Mouse (Mus musculus): ENCODE measurements around the gene Lingo2.
"Not testable (repeated sequence)": the region's sequence is repeated elsewhere in the genome, so short reads cannot be mapped to it uniquely, and the experiment has no call there.

Gene Lingo2

DNA sequence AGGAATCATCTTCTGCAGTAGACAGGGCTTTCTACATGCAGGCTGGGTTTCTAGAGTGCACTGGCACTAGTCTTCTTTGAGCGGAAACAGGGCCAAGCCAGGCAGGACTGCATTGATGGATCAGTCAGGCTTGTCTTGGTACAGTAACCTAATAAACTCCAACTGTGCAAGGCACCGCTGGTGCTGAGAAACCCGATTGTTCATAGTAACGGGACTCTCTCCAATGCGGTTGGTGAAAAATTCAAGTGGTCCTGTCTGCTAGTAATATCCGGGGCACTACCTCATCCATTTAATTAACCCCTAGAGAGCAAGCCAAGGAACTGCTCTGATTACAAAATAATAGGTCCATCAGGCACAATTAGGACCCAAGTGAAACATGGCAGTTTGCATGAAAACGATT, 1106.4 kb downstream of the Lingo2 start:
- no peak for DNase-seq (ENCODE audit: low spot score in 2 of 2)

DNA sequence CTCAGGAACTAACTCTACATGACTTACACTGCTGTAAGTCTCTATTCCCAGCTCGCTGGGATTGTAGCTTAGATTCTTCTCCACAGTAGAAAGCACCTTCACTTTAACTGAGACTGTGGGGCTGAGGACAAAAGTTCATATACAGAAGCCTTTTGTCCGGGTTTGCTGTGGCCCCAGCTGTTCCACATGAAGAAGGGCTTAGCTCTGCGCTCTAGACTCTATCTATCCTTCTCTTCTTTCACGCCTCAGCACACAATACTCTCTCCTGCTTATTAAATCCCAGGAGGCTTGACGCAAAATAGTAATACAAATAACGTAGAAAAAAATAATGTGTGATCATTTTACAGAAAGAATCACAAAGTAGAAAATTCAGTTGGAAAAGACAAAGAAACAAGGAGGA, 1107.0 kb downstream of the Lingo2 start:
- DNase-seq (ENCODE audit: low spot score in 2 of 2): no peak

DNA sequence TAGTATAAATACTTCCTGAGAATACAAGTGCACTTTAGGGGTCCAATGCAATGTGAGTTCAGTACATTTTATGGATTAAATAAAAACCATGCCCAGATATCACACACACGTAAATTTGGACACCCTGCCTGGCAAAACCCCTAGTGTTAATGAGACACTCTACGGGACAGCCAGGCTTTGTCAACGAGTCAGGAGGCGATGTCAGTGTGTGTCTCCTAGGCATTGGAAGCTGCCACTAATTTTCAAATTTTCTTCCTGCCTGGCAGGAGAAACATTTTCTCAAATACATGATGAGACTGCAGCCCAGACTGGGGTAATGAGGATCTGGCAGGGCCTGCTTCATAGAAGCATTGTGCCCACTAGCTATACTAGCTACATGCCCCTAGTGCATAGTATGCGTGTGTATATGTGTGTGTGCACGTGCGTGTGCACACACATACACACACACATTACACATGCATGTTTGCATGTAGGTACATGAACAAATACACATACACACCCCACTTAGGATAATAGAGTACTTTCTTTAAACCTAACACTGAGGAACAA, 1128.2 kb downstream of the Lingo2 start:
- no peak for DNase-seq (ENCODE audit: low spot score in 2 of 2)

DNA sequence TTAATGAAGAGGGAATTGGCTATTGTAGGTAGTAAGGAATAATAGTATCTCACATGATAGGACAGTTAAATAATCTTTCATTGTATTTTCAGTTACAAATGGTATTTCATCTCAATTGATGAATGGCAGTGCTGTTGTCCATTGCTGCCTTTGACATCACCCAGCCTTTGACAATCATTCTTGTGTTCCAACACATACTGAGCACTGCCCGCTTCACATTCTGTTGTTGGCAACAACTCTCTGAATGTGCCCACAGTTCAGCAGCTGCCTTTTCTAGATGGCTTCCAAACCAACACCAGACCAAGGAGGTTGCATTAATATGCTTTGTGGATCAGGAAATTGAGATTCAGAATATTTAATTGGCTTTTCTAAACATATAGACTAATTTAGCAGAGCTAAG, 1130.8 kb downstream of the Lingo2 start:
- no peak for DNase-seq (ENCODE audit: low spot score in 2 of 2)

DNA sequence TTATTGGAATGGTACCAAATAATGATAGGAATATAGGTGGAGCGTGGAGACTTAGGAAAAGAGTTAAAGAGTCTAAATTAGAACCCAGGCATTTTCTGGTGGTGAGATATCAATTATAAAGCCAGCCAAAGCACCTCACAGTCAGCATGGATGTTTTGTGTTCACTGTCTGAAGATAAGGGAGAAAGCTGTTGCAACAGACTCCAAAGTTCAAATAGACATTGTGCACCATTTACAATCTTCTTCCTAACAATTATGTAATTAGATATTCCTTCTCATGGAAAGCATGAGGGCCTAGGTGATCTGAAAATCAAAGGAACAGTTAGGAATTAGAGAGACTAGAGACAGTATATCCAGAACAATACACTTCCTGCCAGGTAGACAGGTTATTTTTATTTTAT, 1136.8 kb downstream of the Lingo2 start:
- no peak for DNase-seq (ENCODE audit: low spot score in 2 of 2)

DNA sequence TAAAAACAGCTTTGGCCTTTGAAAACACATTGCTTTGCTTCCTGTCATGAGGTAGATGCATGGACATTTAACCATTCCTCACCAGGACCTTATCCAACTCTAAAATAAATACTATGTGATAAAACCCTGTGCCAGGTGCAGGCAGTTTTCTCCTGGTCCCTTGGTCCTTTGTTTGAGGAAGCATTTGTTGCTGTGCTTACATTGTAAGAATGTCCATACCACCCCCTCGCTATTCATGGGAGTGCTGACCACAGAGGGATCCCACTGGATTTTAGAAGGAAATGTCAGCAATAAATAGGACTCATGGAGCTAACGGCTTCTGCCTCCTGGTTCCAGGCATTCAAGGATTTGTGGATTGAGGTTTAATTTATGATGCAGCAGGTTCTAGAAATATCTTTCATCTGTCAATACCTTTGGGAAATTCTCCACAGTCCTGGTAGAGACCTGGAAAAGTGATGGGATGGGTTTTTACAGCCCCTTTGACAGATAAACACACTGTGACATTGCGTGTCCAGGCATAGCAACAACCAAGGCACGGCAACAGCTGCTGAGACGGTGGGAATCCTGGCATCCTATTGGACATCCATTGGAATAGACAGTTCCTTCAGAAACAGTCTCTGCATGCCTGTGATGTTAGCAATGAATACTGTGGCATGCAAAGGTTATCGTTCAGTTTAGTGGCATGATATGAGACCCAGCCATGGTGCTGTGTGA, 1143.9 kb downstream of the Lingo2 start:
- no peak for DNase-seq (ENCODE audit: low spot score in 2 of 2)

DNA sequence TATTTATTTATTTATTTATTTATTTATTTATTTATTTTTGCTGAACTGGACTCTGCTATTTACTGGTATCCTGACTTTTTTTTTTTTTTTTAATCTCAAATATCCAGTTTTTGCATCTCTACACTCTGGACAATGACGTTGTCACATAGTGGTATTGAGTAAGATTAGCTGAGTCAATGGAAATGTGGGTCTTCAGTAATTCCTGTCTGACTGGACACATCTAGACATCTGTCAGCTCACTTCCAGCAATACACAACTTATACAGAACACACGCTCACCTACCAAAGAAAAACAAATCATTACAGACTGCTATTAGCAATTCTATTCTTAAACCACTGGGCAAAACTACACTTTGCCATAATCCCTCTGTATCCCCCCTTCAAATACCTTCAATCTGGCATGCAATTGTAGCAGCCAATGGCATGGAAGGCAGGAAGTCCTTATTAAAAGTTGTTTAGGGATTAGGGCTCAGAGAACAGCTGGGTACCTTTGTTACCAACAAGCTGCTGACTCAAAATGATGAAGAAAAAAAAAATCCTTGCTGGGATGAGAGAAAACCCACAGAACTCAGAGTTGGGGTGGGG, 1144.6 kb downstream of the Lingo2 start:
- no peak for DNase-seq (ENCODE audit: low spot score in 2 of 2)

DNA sequence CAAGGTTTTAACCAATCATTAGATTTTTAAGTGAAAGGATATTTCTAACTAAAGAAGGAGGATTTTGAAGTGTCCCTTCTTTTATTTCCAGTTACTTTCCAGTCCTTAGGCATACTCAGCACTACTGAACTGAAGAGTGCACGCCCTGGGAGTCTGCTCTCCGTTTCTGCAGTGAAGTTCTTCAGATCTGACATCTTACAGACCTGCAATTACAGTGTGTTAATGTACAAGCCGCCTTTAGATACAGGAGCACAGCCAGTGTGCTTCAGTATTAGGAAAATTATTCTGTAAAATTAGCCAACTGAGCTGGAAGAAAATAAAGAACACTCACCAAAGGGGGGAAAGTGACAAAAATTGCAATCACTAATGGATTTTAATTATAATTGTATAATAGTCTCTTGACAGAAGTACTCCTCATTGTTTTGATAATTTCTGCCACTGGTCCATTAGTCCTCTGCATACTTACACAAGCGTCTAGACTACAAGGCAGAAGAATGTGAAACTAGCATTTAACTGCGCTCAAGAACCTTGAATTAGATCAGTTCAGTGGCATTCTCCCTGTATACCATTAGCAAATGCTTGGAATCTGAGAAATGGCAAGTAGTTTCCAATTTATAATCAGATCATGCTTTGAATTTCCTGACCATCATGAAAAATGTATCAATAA, 1167.2 kb downstream of the Lingo2 start:
- no peak for DNase-seq (ENCODE audit: low spot score in 2 of 2)

DNA sequence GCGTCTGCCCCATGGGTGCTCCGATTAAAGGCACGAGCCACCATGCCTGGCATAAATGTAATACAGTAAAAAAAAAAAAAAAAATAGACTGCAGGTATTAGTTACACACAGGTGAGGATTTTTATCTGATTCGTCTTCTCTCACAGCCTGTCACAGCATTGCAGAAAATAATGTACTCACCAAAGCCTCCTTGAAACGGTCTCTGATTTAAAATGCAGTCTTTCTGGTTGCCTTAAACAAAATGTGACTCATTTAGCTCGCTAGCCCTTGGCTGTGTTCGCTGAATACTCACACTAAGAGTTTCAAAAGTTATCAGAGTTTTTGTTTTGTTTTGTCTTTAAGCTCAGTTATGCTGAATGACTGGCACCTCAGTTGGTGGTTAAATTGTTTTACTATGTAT, 1180.7 kb downstream of the Lingo2 start:
- DNase-seq (ENCODE audit: low spot score in 2 of 2): no peak

DNA sequence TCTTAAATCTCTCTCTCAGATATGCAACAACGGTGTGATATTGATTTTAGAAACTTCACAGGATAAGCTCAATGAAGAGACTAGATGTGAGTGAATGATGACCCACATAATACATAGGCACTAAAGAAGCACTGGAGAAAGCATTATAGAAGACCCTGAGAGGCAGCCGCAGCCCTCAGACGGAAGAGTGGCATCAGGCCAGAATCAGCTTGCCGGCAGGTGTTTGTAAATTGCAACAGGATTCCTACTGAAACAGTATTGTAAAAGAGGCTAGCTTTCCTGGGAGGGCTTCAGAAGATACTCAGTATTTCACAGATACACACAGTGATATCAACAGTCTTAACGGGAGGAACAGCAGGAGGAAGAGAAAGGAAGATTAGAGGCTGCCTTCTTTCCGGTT, 1184.6 kb downstream of the Lingo2 start:
- DNase-seq (ENCODE audit: low spot score in 2 of 2): no peak

DNA sequence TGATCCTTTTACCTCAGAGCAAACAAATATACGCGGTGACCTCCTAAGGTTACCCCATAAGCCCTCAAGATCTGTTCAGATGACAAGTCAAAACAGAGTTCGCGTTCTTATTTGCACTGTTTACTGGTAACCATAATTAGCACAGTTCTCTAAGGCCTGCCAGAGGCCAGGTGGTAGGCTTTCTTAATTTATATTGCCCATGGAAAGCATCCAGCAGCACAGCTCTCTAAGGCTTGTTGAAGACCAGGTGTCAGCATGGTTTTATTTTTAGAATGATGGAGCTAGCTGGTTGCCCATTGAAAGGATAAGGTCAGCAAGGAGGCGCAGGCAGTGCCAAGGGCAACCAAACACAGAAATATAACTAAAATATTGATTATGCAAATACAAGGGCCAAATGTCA, 1190.4 kb downstream of the Lingo2 start:
- DNase-seq (ENCODE audit: low spot score in 2 of 2): no peak

DNA sequence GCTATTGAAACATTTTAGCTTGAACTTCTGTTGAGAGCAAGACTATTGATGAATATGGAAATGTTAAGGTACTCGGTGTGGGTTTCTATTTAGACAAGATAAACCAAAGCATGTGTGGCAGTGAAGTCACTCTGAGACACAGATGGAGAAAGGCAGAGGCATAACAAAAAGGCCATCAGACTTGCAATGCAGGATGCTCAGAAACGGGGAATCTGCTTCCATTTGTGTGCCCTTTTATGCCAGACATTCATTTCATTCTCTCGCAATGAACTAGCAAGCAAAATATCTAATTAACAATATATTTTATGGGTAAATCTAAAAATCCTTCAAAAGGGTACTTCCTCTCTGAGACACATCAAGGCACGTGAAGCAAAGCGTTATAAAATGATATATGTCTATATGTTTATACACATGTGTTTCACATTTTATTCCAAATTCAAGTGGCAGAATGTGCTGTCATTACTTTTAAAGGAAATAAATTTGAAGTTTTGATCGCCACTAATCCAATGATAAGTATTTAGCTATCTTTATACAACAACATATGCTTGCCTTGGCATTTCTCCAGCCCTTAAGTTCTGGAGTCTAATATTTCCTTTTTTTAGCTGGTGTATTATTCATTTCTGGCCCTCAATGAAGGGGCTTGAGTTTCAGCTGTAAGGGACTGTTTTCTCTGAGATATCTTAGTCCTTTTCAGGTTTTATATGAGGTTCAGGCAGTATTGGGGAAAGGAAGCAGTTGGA, 1199.3 kb downstream of the Lingo2 start:
- DNase-seq (ENCODE audit: low spot score in 2 of 2): no peak

DNA sequence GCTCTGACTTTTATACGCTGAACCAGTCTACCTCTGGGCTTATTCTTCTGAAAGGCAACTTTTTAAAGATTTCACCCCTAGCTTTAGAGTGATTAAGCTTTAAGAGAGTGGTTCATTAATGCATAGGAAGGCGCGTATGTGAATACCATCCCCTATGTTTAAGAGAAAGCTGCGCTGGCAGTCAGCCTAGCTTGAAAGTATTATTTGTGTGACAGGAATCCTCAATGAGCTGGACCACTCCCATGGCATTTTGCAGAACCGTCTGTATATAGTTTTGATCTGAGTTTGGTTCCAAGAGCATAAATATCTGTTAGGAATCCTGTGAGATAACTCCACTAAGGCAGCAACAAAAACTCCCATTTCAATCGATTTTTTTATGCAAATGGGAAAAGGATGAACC, 1204.9 kb downstream of the Lingo2 start:
- DNase-seq (ENCODE audit: low spot score in 2 of 2): no peak

DNA sequence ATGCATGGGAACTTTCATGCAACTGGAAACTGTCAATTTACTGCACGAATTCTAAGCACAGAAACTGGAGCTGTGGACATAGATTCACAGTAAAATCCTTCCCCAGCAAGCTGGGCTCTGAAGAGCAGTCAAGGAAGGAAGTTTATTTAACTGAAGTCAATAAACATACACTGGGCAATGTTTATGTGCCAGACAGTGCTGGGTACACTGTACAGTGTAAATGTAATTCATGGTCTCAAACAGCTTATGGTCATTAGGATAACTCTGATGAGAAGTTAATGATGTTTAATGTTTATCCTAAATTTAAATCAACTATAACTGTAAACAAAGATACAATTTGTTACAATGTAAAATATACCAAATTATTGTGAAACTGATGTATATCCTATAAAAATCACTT, 1226.8 kb downstream of the Lingo2 start:
- no peak for DNase-seq (ENCODE audit: low spot score in 2 of 2)

DNA sequence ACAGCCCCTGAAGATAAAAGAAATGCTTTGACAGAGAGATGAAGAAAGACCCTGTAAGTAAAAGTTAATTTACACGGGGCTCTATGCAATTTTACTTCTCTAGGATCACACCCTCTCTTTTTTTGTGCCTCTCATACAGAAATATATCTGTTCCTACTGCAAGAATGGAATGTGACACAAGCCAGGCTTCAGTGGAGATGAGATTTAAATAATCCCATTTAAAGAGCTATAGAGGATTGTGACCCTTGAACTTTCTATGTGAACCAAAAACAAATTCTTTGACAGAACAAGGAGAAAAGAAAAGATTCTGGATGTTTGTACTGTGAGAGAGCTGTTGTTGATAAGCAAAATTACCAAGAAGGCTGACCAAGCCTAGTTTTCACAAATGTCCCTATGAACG, 1247.4 kb downstream of the Lingo2 start:
- DNase-seq (ENCODE audit: low spot score in 2 of 2): no peak

DNA sequence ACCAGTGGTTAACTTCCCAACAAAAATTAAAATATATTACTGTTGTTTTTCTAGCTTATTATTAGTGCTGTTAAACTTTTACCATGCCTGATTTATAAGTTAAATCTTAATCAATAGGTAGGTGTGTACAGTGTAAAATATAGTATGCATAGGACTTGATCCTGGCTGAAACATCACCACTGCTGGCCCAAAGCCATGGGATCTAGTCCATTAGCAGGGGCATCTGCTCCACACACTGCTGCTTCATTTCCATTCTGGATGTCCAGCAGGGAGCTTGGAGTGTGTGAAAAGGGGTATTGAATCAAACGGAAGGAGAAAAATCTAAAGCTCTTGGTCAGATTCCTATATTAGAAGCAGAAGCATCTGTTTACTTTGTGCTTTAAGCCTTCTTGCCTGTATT, 1248.9 kb downstream of the Lingo2 start:
- DNase-seq (ENCODE audit: low spot score in 2 of 2): no peak

DNA sequence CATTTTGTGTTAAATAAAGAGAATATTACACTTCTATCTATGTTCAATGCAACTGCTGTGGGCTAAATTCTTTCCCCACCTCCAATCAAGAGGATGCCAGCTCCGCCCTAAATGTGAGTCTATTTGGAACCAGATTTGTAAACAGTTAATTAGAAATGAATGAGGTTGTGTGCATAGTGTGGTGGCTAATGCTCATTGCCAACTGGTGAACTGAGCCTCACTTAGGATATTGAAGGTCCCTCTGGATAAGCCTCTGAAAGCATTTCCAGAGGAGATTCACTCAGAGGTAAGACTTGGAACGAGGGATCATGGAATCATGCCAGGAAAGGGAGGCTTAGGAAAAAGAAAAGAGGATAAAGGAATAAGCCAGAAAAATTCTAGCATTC, 1256.4 kb downstream of the Lingo2 start:
- no peak for DNase-seq (ENCODE audit: low spot score in 2 of 2)

DNA sequence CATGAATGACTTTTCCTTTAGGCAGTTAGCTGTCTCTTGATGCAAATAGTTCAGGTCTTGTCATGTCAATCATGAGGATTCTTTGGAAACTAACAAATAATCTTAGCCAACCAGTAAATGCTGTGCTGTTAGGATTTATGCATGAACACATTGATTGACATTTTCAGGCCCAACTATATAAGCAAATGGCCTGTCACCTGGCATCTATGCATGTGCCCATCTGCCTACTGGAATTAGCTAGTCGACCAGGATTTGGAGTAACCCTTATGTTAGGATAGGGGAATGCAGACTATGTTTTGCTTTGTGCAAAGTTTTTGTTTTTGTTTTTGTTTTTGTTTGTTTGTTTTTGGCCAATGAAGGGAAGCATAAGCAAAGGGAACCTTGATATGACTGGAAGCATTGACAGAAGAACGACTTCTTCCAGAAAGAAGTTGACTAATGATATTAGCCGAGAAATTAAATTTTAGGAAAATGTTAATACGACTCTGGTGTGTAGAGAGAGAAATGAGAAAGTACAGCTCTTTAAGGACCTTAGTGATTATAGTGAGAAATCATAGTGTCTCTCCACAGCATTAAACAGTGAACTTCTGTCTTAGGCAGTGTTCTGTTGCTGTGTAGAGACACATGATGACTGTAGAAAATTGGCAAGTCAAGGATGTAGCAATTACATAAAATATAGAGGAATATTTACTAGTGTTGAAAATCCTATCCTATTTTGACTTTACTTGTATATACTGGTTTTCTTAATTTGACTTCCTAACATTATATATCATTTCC, 1257.0 kb downstream of the Lingo2 start:
- DNase-seq (ENCODE audit: low spot score in 2 of 2): no peak

DNA sequence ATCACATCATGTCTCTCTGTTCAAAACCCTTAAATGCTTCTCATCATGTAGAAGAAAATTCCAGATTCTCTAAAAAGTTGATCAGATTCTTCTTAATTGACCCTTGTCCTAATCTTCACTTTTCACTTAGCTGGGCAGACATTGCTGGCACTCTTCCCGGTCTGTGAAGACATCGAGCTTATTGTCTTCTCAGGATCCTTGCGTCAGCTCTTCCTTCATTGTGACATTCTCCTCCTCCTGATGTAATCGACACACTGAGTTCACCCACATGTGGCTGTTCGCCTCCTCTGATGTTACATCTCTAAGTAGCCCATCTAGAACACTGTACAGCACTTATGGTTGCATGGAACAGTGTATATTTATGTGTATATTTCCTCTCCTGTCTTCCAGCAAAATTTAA, 1261.0 kb downstream of the Lingo2 start:
- DNase-seq (ENCODE audit: low spot score in 2 of 2): no peak

DNA sequence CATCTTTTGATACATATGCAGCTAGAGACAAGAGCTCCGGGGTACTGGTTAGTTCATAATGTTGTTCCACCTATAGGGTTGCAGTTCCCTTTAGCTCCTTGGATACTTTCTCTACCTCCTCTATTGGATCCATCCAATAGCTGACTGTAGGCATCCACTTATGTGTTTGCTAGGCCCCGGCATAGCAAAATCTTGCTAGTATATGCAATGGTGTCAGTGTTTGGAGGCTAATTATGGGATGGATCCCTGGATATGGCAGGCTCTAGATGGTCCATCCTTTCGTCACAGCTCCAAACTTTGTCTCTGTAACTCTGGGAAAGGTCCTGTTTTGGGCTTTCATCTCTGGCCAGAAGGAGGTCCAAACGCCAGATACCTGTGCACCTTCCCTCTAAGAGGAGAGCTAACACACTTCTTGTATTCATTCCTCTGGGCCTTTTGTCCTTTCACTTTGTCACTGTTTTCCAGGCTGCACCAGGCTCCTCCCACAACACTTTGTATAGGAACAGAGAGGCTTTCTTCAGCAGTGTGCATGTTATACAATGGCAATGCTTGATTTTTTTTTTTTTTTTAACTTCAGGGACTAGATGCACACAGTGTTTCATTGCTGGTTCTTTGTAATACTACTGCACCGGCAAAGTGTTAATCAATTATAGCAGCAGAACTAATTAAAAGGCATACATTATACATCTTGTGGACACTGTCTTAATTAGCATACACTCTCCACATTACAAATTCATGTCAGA, 1262.9 kb downstream of the Lingo2 start:
- DNase-seq (ENCODE audit: low spot score in 2 of 2): not testable (repeated sequence)

All from spleen, postnatal 4 days (tissue).